Mouse (Mus musculus) C2C12 (cell line): ENCODE measurements around the gene Ankrd13a.

ENCODE experiments used
- CEBPB ChIP-seq: IDR thresholded peaks from one replicate; pipeline ENCODE4 v1.6.1; 2011; ENCODE audit warnings: low read depth, mild to moderate bottlenecking, control low read depth, moderate library complexity
- CTCF ChIP-seq: IDR thresholded peaks from one replicate; pipeline ENCODE4 v1.5.1; 2011; ENCODE audit not compliant: control insufficient read depth, insufficient read depth, insufficient read length
- MAX ChIP-seq: IDR thresholded peaks from one replicate; pipeline ENCODE4 v1.6.1; 2011; ENCODE audit warnings: mild to moderate bottlenecking, control low read depth
- MYOD1 ChIP-seq: IDR thresholded peaks from one replicate; pipeline ENCODE4 v1.6.1; 2011; ENCODE audit warnings: low read depth; ENCODE audit not compliant: control insufficient read depth, insufficient read length
- MYOG ChIP-seq: IDR thresholded peaks from one replicate; pipeline ENCODE4 v1.6.1; 2011; ENCODE audit not compliant: control insufficient read depth, insufficient read length; ENCODE audit errors: extremely low read depth

GRCm38 (mm10) chr5:114797253-114797652 lies 22.8 kb downstream of the Ankrd13a start:
- no peak for TF ChIP-seq CTCF
- no peak for TF ChIP-seq MYOD1
- TF ChIP-seq MAX = no peak
- no peak for TF ChIP-seq MYOG
- no peak for TF ChIP-seq CEBPB
